Mouse (Mus musculus) thymus, adult 2 months (tissue): ENCODE results near the gene Nlrx1.

Source experiments
- CTCF ChIP-seq: fragments of 200-500 bp; IDR thresholded peaks from 2 replicates; pipeline ENCODE4 v1.5.1; 2012; ENCODE audit warnings: mild to moderate bottlenecking, control low read depth, low read length, moderate library complexity, borderline replicate concordance; ENCODE audit not compliant: control insufficient read depth, poor library complexity, insufficient read depth; ENCODE audit errors: extremely low read depth
- POLR2A ChIP-seq: fragments of 200-500 bp; IDR thresholded peaks from 2 replicates; pipeline ENCODE4 v1.6.1; 2012; ENCODE audit warnings: mild to moderate bottlenecking, low read length, control low read depth, moderate library complexity; ENCODE audit not compliant: control insufficient read depth, poor library complexity, insufficient read depth; ENCODE audit errors: extremely low read depth

DNA sequence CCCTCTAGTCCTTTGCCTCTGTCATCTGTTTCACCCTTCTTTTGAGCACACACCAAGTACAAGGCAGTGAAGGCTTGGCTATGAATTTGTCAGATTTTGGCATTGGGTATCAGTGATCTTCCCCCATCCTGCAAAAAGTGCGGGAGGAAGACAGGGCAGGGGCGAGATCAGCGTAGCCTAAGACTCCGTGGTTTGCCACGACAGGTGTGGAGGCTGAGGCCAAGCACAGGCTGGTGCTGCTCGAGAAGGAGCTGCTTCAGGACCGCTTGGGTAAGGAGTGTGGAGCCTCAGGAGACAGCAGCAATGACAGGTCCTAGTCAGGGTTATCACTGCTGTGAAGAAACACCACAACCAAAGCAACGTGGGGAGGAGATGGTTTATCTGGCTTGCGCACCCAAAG is 27.0 kb downstream of the Nlrx1 start:
- TF ChIP-seq CTCF (no peak), POLR2A (no peak)
